Mouse (Mus musculus) brown adipose tissue, adult 24 weeks (tissue): ENCODE results near the gene Patz1. TPM values are rescaled to one million over a fixed set of nuclear protein-coding genes. Genes with fewer than 3 reads are reported as not detected.

Source experiments
- H3K27ac ChIP-seq: fragments of 200-500 bp; replicated peaks from 2 replicates; pipeline ENCODE4 v1.5.1; 2012; ENCODE audit warnings: low read depth, mild to moderate bottlenecking, low read length
- H3K4me1 ChIP-seq: fragments of 200-500 bp; 2 replicates; pipeline ENCODE4 v1.6.1; 2012; ENCODE audit warnings: low read length, mixed read lengths; ENCODE audit not compliant: control insufficient read depth, insufficient read depth, insufficient read length
- H3K4me3 ChIP-seq: fragments of 200-500 bp; 2 replicates; pipeline ENCODE4 v1.5.1; 2012; ENCODE audit warnings: low read depth, mild to moderate bottlenecking, low read length, moderate library complexity; ENCODE audit not compliant: insufficient read depth
- polyA plus RNA-seq: library from polyadenylated mRNA; stranded (reverse); fragments of >200 nt; gene quantifications from 2 replicates; pipeline ENCODE4 v1.2.4, GENCODE M21; 2012; ENCODE audit not compliant: missing spikeins, insufficient read depth, insufficient read length

Gene Patz1
- polyA plus RNA-seq, 1 experiment: 4.0 TPM

DNA sequence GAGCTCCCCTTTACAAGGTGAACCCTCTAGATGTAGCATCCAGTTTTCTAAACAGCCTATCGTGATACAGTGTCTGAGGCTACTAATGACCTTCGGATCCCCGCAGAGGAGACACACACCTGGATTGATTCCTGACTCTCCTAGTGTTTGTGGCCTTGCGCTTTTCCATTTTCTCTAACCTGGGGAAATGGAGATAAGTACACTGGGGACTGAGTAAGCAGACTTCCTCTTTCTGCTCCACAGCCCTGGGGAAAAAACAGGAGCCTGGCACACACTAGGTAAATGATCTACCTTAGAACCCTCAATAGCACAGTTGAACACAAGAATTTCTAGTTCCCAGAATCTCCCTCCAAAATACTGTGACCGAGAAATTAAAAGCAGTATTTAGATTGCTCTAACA is 753 bp upstream of the Patz1 start:
- H3K27ac ChIP-seq: no peak overlapping the region
- H3K4me1 ChIP-seq: peaks cover 13% of the 10 kb centered on the region
- peak overlapping the region; percentile 67; the same call in 1 of the 2 replicates for H3K4me3 ChIP-seq

DNA sequence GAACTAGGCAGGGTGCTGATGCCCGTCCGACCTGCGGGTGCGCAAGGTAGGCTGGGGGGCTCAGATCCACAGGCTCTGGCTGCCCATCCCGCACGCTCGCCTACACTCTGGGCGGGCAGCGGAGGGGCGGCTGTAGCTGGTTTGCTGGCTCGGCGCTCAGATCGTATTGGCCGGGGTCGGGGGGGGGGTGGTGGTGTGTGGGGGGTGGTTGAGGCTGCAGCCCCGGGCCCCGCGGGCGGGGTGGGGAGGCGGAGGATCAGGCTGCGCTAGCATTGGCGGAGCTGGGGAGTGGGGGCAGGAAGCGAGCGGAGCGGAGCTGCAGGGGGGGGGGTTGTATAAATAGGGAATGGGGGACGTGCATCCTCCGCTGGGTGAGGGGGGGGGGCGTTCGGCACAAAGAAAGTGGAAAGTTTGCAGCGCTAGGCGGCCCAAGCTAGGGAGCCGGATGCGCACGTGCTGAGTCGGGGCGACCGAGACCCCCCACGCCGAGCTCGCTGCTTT is 678 bp downstream of the Patz1 start:
- Histone ChIP-seq H3K27ac (peak overlapping the region; percentile 89), H3K4me3 (peak overlapping the region; percentile 98), H3K4me1 (peaks cover 18% of the 10 kb centered on the region)

DNA sequence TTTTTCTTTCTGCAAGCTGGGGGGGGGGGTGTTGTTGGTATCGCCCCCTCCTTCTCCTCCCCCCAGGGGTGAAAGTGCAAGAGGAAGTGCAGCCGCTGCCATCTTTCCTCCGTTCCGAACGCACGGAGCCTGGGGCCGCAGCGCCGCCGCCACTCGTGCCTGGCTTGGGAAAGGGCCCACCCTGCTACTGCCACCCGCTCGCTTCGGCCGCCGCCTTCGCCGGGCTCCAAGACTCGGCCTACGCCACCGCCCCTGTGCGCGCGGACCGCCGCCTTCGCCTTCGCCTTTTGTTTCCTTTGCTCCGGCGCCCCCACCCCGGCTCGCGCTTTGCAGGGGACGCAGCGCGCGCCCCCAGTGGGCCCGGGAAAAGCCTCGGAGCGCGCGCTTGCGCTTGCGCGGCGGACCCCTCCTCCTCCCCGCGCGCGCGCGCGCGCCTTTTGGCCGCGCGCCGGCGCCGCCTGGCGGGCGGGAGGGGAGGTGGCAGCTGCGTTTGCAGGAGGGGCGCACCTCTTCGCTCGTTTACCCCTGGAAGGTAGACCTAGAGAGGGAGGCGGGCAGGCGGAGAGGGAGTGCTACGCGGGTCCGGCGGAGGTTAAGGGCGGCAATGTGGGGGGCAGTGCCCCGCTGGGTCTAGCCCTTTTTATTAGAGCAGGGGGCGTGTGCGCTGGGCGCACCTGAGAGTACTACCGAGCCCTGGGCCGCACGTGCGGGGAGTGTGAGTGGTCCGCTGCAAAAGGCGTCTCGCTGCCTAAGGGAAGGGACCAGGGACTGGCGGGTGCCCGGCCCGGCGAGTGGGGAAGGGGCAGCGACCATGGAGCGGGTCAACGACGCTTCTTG is 1.3 kb downstream of the Patz1 start:
- peaks cover 18% of the 10 kb centered on the region for H3K4me1 ChIP-seq
- H3K4me3 ChIP-seq: peak overlapping the region; percentile 98
- peak overlapping the region; percentile 89 for H3K27ac ChIP-seq

DNA sequence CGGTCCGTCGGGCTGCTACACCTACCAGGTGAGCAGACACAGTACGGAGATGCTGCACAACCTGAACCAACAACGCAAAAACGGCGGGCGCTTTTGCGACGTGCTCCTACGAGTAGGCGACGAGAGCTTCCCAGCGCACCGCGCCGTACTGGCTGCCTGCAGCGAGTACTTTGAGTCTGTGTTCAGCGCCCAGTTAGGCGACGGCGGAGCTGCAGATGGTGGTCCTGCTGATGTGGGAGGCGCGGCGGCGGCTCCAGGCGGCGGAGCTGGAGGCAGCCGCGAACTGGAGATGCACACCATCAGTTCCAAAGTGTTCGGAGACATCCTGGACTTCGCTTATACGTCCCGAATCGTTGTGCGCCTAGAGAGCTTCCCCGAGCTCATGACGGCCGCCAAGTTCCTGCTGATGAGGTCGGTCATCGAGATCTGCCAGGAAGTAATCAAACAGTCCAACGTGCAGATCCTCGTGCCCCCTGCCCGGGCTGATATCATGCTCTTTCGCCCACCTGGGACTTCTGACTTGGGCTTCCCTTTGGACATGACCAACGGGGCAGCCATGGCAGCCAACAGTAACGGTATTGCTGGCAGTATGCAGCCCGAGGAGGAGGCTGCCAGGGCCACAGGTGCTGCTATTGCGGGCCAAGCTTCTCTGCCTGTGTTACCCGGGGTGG is 2.1 kb downstream of the Patz1 start:
- peak overlapping the region; percentile 98 for H3K4me3 ChIP-seq
- no peak overlapping the region for H3K27ac ChIP-seq
- peaks cover 18% of the 10 kb centered on the region for H3K4me1 ChIP-seq

DNA sequence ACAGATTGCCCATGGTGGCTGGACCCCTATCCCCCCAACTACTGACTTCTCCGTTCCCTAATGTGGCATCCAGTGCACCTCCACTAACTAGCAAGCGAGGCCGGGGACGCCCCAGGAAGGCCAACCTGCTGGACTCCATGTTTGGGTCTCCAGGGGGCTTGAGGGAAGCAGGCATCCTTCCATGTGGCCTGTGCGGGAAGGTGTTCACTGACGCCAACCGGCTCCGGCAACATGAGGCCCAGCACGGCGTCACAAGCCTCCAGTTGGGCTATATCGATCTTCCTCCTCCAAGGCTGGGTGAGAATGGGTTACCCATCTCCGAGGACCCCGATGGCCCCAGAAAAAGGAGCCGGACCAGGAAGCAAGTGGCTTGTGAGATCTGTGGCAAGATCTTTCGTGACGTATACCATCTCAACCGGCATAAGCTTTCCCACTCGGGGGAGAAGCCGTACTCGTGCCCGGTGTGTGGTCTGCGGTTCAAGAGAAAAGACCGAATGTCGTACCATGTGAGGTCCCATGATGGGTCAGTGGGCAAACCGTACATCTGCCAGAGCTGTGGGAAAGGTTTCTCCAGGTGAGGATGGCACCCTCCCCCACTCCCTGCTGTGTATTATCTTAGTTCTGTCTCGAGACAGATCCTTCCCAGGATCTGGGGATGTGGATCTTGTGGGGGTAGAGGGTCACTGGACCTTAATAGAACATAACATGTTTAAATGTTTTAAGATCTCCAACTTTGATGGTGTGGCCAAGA is 2.8 kb downstream of the Patz1 start:
- Histone ChIP-seq H3K4me1 (peaks cover 18% of the 10 kb centered on the region), H3K4me3 (peak overlapping the region; percentile 98), H3K27ac (no peak overlapping the region)

DNA sequence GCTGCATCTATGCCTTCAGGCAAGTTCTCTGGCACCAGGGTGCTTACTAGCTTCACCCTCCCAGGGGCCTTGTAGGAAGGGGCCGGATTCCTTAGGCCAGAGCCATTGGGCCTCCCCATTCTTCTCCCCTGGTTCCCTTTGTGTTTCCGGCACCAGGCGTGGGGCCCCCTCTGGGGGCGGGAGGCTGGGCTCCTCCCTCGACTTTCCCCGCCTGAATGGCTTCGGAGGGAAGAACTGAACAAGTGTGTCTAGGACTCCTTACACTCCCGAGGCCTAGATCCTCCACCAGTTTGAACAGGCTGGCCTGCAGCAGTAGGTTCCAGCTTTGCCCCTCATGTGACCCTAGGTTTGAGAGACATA is 3.4 kb downstream of the Patz1 start:
- no peak overlapping the region for H3K27ac ChIP-seq
- H3K4me3 ChIP-seq: peak overlapping the region; percentile 98
- peaks cover 18% of the 10 kb centered on the region for H3K4me1 ChIP-seq

DNA sequence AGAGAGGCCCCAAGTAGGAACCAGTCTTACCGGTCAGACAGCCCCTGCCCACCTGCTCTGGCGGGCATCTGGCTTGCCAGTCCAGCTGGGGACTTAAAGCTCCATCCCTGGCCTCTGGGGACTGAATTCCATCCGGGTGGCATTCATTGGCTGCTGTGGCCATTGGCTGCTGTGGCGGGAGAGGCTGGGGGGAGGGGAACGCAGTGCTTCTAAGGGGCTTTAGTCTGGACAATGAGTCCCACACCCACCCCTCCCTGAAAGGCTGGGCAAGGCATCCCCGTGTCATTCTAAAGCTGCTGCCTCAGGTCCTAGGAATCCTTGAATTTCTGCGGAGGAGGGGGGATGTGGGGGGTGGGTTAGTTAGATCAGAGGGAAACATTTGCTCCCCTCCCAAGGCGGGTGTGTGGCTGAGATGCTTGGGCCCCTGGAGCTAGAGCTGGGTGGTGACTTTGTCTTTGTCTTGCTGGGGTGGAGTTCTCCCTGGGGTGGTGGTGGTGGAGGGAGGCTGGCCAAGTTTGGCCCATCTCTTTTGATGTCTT is 4.1 kb downstream of the Patz1 start:
- Histone ChIP-seq H3K27ac (no peak overlapping the region), H3K4me1 (peaks cover 18% of the 10 kb centered on the region), H3K4me3 (no peak overlapping the region)

DNA sequence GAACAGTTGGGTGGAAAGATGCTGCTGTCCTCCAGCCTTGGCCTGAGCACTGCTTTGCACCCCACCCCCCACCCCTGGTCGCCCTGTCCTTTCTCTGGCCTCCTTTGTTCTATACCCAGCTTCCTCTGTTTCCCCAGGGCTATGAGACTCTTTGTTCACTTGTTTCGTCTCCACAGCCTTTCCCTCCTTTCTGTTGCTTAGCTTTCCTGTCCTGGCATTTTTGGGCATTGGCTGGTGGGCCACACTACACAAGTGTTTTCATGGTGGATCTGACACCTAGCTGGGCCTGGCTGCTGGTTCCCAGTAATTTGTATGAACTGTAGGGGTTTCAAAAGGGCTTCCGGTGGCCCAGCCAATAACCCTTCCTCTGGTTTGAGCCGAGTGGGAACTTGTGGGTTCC is 4.7 kb downstream of the Patz1 start:
- Histone ChIP-seq H3K4me1 (peaks cover 18% of the 10 kb centered on the region), H3K4me3 (no peak overlapping the region), H3K27ac (no peak overlapping the region)

DNA sequence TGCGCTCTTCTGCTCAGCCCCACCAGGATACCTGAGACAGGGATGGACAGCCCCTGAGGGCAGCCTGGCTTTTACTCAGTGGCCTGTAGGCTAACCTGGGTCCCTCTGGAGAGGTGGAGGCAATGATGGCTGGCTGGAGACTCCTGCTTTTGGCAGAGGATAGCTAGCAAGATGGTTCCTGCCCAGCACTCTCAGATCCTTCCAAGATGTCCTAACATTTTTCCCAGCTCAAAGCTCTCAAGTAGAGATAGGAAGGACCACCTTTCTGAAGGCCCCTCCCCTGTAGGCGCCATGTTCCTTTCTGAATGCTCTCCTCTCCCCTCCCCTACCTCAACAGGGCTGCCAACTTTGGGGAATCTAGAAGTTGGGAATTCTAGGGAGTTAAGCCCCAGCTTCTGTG is 6.0 kb downstream of the Patz1 start:
- Histone ChIP-seq H3K27ac (no peak overlapping the region), H3K4me3 (no peak overlapping the region), H3K4me1 (peaks cover 18% of the 10 kb centered on the region)

DNA sequence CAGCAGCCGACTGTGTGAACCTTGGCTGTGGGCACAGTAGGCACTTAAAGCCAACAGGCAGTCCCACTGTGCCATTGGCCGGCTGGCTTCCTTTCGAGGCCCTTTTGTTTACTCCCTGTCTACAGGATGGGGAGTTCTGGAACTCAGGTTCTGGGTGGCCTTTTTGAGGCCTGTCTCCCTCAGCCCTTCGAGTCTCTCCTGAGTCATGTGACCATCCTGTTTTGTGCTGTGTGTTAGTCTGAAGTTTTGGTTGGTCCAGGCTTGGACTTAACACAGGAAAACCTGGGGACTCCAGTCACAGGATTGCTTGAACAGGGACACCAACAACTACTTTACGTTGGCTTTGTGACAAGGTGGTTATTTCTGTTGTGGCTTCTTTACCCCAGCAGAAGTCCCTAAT is 7.4 kb downstream of the Patz1 start:
- no peak overlapping the region for H3K27ac ChIP-seq

DNA sequence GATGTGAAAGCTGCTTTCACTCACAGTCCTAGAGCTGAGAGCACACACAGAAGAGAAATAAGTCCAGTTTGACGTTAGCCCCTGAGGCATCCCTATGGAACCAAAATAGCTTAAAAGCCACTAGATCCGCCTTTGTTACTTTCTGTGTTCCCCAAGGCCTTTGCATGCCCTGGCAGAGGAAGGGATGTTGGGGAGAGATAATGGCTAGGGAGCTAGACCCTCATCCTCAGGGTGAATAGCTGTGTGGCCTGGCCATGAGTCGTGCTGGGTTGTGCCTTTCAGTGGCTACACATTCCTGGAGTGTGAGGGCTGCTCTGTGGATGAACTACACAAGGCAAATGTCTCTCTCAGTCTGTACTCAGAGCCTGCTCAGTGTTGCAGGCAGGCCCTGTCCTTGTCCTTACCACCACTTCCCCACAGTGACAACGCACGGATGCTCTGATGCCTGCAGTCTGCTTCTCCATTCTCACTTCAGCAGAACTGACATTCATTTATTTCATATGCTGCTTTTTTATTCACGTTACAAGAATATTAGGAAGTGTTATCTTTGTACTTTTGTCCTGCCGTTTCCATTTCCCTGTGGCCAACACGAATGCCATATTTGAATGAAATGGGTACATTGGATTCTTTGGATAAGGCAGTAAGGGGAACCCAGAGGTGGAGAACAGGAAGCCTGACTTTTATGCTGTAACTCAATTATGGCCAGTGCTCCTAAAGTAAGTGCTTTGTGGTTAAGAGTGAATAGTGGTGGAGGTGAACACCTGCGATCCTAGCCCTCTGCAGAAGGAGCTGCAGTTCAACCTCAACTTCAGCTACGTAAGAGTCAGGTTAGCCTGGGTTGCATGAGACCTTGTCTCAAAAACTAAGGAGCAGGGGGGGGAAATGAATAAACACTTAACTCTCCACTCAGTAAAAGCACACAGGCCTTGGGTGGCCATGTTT is 9.5 kb downstream of the Patz1 start:
- no peak overlapping the region for H3K27ac ChIP-seq

More for the DNA sequence above, 7.4 kb downstream of the Patz1 start:
- H3K4me1 ChIP-seq: peaks cover 18% of the 10 kb centered on the region
- no peak overlapping the region for H3K4me3 ChIP-seq

DNA sequence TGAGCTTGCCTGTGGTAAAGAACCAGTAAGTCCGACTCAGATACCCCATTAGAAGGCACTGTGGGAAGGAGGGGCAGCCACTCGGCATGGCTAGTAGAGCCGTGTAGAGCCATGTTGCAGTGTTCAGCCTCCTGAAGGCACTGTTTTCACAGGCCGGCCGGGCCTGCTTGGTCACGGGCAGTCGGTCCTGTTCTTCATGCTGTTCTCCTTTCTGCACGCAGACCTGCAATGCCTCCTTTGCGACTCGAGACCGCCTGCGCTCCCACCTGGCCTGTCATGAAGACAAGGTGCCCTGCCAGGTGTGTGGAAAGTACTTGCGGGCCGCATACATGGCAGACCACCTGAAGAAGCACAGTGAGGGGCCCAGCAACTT is 10.1 kb downstream of the Patz1 start:
- no peak overlapping the region for H3K4me3 ChIP-seq

More for the DNA sequence above, 9.5 kb downstream of the Patz1 start:
- Histone ChIP-seq H3K4me1 (peaks cover 2% of the 10 kb centered on the region; the same call in 1 of the 2 replicates), H3K4me3 (no peak overlapping the region)

DNA sequence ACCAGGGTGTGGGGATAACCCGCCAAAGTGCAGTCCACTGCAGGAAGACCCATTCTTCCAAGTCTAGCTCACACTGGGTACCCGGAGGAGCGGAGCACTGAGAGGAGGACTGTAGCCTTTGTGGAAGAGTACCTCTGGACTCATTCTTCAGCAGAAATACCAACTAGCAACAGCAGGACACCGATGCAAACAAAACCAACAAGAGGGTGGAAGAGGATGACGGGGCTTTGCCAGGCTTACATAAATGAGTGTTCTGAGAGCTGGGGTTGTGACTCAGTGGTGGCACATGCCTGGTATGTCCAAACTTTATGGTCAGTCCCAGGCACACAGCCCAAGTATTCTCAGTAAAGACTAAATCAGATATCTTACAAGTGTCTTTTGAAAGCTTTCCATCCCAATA is 12.4 kb downstream of the Patz1 start:
- Histone ChIP-seq H3K27ac (no peak overlapping the region), H3K4me1 (no peaks in the 10 kb centered on the region), H3K4me3 (no peak overlapping the region)

More for the DNA sequence above, 10.1 kb downstream of the Patz1 start:
- Histone ChIP-seq H3K4me1 (no peaks in the 10 kb centered on the region), H3K27ac (no peak overlapping the region)

DNA sequence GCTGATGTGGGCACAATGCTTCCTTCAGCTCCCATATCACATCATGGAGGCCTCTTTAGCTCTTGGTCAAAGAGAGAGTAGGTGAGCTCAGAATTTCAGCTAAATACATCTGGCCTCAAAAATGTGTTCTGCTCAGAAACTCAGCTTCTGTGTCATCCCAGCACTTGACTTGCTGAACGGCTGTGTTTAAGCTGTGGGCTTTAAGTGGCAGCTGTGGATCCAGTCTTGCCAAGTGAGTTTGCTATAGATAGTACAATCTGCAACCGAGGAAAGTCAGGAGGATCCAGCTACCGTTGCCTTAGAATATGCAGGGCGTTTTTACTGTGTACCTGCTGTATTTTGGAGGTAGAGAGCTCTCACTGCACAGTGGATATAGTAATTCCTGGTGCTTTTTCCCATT is 13.7 kb downstream of the Patz1 start:
- no peak overlapping the region for H3K4me3 ChIP-seq
- no peak overlapping the region for H3K27ac ChIP-seq
- H3K4me1 ChIP-seq: no peaks in the 10 kb centered on the region
